Mouse (Mus musculus) erythroblast, adult 5-6 weeks (primary cell): ENCODE data around the gene Kank2. TPM values are rescaled to one million over a fixed set of nuclear protein-coding genes. Genes with fewer than 3 reads are reported as not detected.

Experiments used
- ATAC-seq: replicated peaks from 2 replicates; pipeline ENCODE4 v1.8.0; 2016; ENCODE audit warnings: moderate number of reproducible peaks, mild to moderate bottlenecking, moderate TSS enrichment, inconsistent platforms; ENCODE audit not compliant: poor library complexity, low FRiP score, severe bottlenecking
- total RNA-seq, 2 experiments: library from RNA; stranded (forward) in 1 of 2; stranded (reverse) in 1 of 2; fragments of 150-400 nt in 1 of 2; fragments of 200-764, 138-1000 nt in 1 of 2; gene quantifications; 2 replicates each; pipeline versions ENCODE4 v1.2.3 to v1.2.4; 2015 to 2017; ENCODE audit warnings: low replicate concordance in 2 of 2

Gene Kank2
- total RNA-seq (2015; ENCODE audit: low replicate concordance) (1.2 TPM in 1 of 2 replicates, not detected in the other), total RNA-seq (2017; ENCODE audit: low replicate concordance) (0.09 TPM in 1 of 2 replicates, not detected in the other)

DNA sequence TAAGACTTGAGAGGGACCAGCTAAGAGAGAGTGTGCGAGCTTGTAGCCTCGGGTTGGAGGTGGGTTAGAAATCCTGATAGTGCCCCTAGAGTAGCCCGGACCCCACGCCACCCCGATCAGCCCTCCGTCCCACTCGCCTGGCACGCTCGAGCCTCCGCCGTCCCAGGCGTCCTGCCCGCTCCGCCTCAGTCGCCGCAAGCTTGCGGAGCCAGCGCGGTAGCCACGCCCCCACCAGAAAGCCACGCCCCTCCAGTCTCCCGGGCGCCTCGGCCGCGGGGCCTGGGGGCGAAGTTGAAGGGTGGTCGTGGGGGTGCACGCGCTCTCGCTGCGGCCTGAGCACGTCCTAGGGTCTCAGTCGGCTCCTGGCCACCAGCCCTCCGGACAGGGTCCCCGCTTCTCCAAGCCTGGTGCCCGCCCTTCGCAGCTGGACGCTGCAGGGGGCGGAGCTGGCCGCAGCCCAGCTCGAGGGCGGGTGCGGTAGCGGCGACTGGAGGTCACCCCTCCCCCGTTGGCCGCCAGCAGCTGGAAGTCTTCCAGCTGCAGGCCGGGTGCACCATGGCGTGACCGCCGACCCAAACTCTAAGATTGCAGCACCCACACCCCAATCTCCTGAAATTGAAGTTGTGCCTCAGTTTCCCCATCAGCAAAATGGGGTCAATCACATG lies at the start of gene Kank2:
Gene Kank2 (minus strand): TSS at position 400 of the 665 bp plus-strand sequence.
- ATAC-seq = peak; percentile 83

DNA sequence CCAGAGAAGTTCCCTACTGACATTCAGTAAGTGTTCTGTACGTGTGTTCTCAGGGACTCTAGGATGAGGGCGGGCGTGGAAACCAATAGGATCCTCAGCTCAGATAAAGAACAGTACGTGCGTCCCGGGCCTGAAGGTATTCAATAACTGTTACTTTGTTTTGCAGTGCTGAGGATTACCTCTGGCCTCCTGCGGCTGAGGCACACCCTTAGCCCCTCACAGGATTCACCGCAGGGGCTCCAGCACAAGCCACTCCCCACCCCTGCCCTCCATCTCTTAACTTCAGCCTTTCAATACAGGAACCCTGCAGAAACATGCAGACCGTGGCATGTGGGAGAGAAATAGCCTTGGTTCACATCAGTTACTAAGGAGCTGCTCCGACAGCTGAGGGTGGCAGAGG lies 49.4 kb upstream of the Kank2 start:
- no peak for ATAC-seq

GRCm38 (mm10) chr9:21847425-21847824 lies 48.9 kb upstream of the Kank2 start:
- ATAC-seq = no peak

GRCm38 (mm10) chr9:21846755-21847341 lies 48.3 kb upstream of the Kank2 start:
- no peak for ATAC-seq

- no peak for ATAC-seq
Observed at GRCm38 (mm10) chr9:21845381-21846080, 47.0 kb upstream of the Kank2 start.

- ATAC-seq = no peak
Observed at GRCm38 (mm10) chr9:21843086-21843485, 44.5 kb upstream of the Kank2 start.

- ATAC-seq = no peak
Observed at GRCm38 (mm10) chr9:21842391-21842790, 43.8 kb upstream of the Kank2 start.

DNA sequence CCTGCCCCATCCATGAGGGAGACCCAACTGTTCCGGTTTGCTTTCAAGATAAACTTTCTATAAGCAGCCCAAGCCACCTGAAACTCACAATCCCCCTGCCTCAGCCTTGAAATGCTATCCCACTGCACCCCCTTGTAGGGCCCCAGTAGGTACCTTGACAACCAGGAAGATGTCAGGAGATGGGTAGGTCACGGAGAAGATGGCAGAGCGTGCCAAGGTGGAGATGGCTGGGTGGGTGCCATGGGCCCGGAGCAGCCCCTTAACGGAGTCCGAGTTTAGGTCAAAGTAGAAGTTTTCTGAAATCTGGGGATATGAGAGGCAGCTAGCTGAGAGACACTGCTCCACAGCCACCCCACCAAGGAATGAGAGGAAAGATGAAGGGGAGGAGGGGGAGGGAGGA lies 42.8 kb upstream of the Kank2 start:
- no peak for ATAC-seq

GRCm38 (mm10) chr9:21840115-21840787 lies 41.7 kb upstream of the Kank2 start:
- no peak for ATAC-seq

GRCm38 (mm10) chr9:21837690-21838089 lies 39.1 kb upstream of the Kank2 start:
- no peak for ATAC-seq

DNA sequence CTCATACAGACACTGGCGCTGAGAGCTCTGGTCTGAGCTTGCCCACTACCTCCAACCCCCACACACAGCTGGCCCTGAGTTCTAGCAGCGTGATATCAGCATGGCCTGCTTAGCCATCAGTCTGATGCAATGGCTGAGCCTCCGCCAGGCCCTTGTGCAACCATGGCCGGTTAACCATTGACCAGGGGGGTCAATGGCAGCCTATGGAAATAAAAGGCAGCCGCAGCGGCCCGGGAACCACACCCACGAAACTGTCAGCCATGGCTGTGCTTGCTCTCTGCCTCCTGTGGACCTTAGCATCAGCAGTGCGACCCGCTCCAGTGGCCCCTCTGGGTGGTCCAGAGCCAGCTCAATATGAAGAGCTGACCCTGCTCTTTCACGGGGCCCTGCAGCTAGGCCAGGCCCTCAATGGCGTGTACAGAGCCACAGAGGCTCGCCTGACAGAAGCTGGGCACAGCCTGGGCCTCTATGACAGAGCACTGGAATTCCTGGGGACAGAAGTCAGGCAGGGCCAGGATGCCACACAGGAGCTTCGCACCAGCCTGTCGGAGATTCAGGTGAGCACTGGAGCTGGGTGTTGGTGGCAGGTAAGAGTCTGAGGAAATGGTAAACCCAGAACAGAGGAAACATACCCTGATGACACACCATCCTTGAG lies 36.8 kb upstream of the Kank2 start, which contains the start of gene Angptl8:
Gene Angptl8 (plus strand): TSS at position 253 of the 655 bp plus-strand sequence.
- ATAC-seq = no peak

GRCm38 (mm10) chr9:21831558-21832240 lies 33.2 kb upstream of the Kank2 start:
- no peak for ATAC-seq

- ATAC-seq = no peak
Observed at GRCm38 (mm10) chr9:21830936-21831335, 32.4 kb upstream of the Kank2 start.

- no peak for ATAC-seq
Observed at GRCm38 (mm10) chr9:21830461-21830850, 31.9 kb upstream of the Kank2 start.

DNA sequence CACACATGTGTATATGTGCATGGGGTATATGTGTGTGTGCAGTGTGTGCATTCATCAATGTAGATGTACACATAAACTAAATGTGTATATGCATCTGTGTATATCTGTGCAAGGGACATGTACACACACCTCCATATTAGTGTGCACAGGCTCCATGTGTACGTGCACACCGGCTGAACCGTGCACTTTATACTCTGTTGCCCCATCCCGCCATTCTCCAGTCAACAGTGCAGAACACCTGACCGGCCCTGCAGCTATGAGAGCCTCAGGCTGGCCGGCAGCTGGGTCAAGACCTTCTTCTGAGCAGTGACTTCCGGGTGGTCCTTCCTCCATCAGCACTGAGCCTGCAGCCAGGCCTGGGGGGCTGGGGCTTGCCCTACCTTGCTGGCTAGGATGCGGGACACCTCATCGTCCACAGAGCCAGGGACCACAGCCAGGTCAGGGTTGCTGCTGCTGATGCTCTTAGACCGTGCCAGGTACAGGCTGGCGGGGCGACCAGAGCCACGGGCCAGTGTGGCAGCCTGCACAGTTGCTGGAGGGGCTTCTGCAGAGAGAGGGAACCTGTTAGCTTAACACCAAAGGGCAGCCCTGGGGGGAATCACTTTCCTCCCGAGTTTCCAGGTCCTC lies 31.4 kb upstream of the Kank2 start:
- no peak for ATAC-seq

GRCm38 (mm10) chr9:21824366-21824765 lies 25.8 kb upstream of the Kank2 start:
- no peak for ATAC-seq

DNA sequence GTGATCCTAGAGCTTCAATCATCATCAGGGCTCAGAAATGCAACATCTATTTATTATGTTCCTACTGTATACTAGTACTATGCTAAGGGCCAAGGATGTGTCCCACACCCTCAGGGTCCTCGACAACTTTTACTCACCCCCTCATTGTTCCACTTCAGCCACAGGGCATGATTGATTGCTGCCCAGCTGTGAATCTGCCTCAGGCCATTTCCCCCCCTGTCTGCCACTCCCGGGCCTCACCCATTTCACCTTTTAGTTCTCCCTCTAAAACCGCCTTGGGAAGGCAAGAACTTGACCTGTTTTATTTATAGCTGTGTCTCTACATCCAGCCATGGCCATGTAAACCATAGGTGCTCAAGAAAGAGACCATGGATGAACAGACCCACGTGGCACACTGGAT lies 25.4 kb upstream of the Kank2 start:
- no peak for ATAC-seq

- ATAC-seq = no peak
Observed at GRCm38 (mm10) chr9:21822686-21823085, 24.1 kb upstream of the Kank2 start.

GRCm38 (mm10) chr9:21820183-21820582 lies 21.6 kb upstream of the Kank2 start:
- no peak for ATAC-seq
